Mouse (Mus musculus) heart, embryonic 14.5 days (tissue): ENCODE data around the gene Slc25a47. TPM values are rescaled to one million over a fixed set of nuclear protein-coding genes. Genes with fewer than 3 reads are reported as not detected.

Experiments used
- ATAC-seq: fragments of 200-750 bp; cut with Nextera tagmentation; 2 replicates; pipeline ENCODE4 v1.8.0; 2017; ENCODE audit warnings: low read depth, moderate TSS enrichment; ENCODE audit not compliant: insufficient number of reproducible peaks, insufficient read depth, low FRiP score
- H3K27ac ChIP-seq, 2 experiments: fragments of 200-500 bp in 1 of 2; fragments of 300-500 bp in 1 of 2; sonication (generic) in 1 of 2; replicated peaks in 1 of 2; 2 replicates each; pipeline ENCODE4 v1.5.1; 2012 to 2014; ENCODE audit warnings: low read depth in 2 of 2, low read length in 2 of 2, control low read depth in 1 of 2, mild to moderate bottlenecking in 1 of 2, mixed read lengths in 1 of 2; ENCODE audit not compliant: control insufficient read depth in 1 of 2, insufficient read depth in 1 of 2
- H3K27me3 ChIP-seq: fragments of 300-500 bp; sonication (generic); 2 replicates; pipeline ENCODE4 v1.6.1; 2014; ENCODE audit warnings: mild to moderate bottlenecking, low read length, control low read depth; ENCODE audit not compliant: control insufficient read depth, insufficient read depth
- H3K36me3 ChIP-seq: fragments of 300-500 bp; sonication (generic); 2 replicates; pipeline ENCODE4 v1.6.1; 2014; ENCODE audit warnings: mild to moderate bottlenecking, control low read depth, low read length, mixed read lengths; ENCODE audit not compliant: control insufficient read depth, insufficient read depth
- H3K4me1 ChIP-seq, 2 experiments: fragments of 200-500 bp in 1 of 2; fragments of 300-500 bp in 1 of 2; sonication (generic) in 1 of 2; 2 replicates each; pipeline ENCODE4 v1.6.1; 2012 to 2014; ENCODE audit warnings: low read length in 2 of 2, control low read depth in 1 of 2, mixed read lengths in 1 of 2; ENCODE audit not compliant: control insufficient read depth in 2 of 2, insufficient read depth in 2 of 2
- H3K4me2 ChIP-seq: fragments of 300-500 bp; sonication (generic); 2 replicates; pipeline ENCODE4 v1.6.1; 2014; ENCODE audit warnings: mild to moderate bottlenecking, low read length
- H3K4me3 ChIP-seq, 2 experiments: fragments of 200-500 bp in 1 of 2; fragments of 300-500 bp in 1 of 2; sonication (generic) in 1 of 2; 2 replicates each; pipeline ENCODE4 v1.5.1; 2012 to 2014; ENCODE audit warnings: low read length in 2 of 2, mild to moderate bottlenecking in 2 of 2, control low read depth in 1 of 2, low read depth in 1 of 2, moderate library complexity in 1 of 2; ENCODE audit not compliant: control insufficient read depth in 1 of 2, insufficient read depth in 1 of 2
- H3K9ac ChIP-seq: fragments of 300-500 bp; sonication (generic); 2 replicates; pipeline ENCODE4 v1.6.1; 2014; ENCODE audit warnings: mild to moderate bottlenecking, low read length
- H3K9me3 ChIP-seq: fragments of 300-500 bp; sonication (generic); 2 replicates; pipeline ENCODE4 v1.6.1; 2016; ENCODE audit warnings: low read length, control low read depth; ENCODE audit not compliant: control insufficient read depth
- WGBS: fragments of 180-500 bp; shearing (Covaris S2); extraction: QIAGEN DNeasy Blood & Tissue Kit; methylation state at CpG from one replicate; pipeline ENCODE4 v1.1.7; 2014; 5-methylcytosine and 5-hydroxymethylcytosine counted together
- polyA plus RNA-seq: library from polyadenylated mRNA; unstranded; fragments of >200 nt; fragmentation: Nextera tagmentation; extraction: Ambion mirVana; gene quantifications from 2 replicates; pipeline ENCODE4 v1.2.1, GENCODE M21; 2014

Gene Slc25a47
- polyA plus RNA-seq, 1 experiment from 2014 or later, result 4.6 TPM

DNA sequence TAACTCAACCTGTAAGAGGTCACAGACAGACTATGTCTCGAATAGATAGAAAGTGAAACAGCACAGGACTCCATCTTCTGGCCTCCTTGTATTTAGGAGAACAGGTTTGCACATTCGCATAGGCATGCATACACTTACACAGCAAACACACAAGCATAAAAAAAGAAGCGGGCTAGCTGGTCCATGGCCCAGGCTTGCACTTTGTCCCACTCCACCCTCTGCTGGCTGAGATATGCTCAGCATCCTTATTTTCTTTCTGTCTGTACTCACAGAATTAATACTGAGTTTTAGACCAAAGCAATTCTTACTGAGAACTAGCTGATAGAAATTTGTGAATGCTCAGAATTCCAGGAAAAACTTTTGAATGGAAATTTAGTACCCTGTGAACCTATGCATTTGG, 60.2 kb downstream of the Slc25a47 start:
- Histone ChIP-seq H3K36me3 (peaks cover 3% of the 10 kb centered on the region; the same call in 1 of the 2 replicates), H3K27me3 (no peaks in the 10 kb centered on the region), H3K9ac (no peak overlapping the region), H3K4me1 (peaks cover 7 to 14% of the 10 kb centered on the region in 2 experiments), H3K9me3 (no peaks in the 10 kb centered on the region), H3K4me2 (no peak overlapping the region), H3K27ac (no peak overlapping the region), H3K4me3 (no peak overlapping the region)
- 59% methylated on average over 3 of the region's 3 CpGs for WGBS
- no peak for ATAC-seq

DNA sequence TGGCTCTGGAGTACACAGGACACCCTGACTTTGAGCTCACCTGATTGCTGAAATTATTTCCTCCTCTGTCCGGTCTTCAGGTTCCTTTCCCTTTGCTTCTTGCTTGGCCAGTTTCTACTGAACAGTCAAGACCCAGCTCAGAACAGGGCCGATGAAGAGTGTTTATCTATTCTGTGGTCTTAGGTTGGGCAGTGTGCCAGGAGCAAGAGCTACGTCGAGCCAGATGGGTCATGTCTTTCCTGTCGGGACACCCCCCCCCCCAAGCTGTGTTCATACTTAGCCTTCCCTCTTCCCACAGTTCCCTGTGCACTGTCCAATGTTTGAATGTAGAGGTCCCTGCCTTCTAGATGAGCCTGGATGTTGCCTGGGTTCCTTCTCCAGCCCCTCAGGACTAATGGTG, 65.5 kb downstream of the Slc25a47 start:
- H3K4me3 ChIP-seq, result no peak overlapping the region
- no peaks in the 10 kb centered on the region for H3K9me3 ChIP-seq
- H3K4me1 ChIP-seq, result no peaks in the 10 kb centered on the region
- H3K27me3 ChIP-seq, result no peaks in the 10 kb centered on the region
- 20% methylated on average over 5 of the region's 5 CpGs for WGBS
- ATAC-seq, result no peak
- H3K4me2 ChIP-seq, result no peak overlapping the region
- no peak overlapping the region for H3K27ac ChIP-seq
- H3K36me3 ChIP-seq, result peaks cover 3% of the 10 kb centered on the region; the same call in 1 of the 2 replicates
- no peak overlapping the region for H3K9ac ChIP-seq

DNA sequence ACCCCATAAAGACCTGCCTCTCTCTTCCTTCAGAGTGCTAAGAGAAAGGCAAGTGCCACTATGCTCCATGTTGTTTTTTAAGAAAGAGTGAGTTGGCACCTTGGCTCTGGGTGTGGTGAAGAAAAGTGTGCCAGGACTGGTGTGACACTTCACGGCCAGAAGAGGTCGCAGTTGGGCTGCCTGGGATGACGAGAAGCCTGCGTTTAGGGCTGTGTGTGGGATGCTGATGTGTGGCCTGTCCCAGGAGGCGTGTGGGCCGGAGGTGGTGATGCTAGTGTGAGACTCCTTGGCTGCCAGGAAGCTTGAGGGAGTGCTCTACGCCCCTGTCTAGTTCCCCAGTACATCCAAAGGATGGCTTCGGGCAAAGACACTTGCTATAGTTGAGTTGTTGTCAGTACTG, 67.1 kb downstream of the Slc25a47 start:
- Histone ChIP-seq H3K36me3 (peaks cover 3% of the 10 kb centered on the region; the same call in 1 of the 2 replicates), H3K27me3 (no peaks in the 10 kb centered on the region), H3K27ac (no peak overlapping the region), H3K4me2 (no peak overlapping the region), H3K9me3 (no peaks in the 10 kb centered on the region), H3K9ac (no peak overlapping the region), H3K4me3 (no peak overlapping the region), H3K4me1 (no peaks in the 10 kb centered on the region)
- WGBS, result 16% methylated on average over 8 of the region's 8 CpGs
- ATAC-seq, result 0 out of 2 replicates have a peak, but pooled peaks have one; percentile 49

DNA sequence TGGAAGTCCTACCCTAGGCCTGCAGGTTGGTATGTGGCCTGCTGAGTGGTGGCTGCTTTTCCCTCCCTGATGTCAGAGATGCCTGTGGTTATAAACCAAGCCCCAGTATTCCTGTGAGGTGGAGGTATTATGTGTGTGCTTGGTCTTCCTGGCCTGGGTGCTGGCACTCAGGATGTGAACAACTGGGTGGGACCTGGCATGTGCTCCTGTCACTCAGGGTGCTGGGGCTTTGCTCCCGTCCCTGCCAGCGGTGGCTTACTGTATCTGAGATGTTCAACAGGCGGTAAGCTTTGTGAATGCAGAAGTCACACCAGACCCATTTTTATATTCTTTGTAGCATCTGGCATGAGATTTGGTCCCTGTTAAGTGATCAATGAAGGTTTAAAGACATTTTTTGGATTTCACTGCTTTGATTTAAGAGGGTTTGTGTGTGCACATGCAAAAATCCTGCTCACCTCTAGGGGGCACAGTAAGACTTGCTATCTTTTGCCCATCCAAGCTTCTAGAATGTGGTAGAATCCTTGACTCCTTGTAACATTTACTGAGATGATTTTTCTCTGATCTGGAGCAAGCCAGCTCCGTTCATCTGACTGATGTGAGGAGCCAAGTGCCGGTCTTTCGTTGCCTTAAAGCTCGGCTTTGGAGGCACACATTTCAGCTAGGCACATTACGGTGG, 67.9 kb downstream of the Slc25a47 start:
- H3K9me3 ChIP-seq, result no peaks in the 10 kb centered on the region
- H3K36me3 ChIP-seq, result no peaks in the 10 kb centered on the region; the same call in 1 of the 2 replicates
- ATAC-seq, result no peak
- WGBS, result 88% methylated on average over 8 of the region's 8 CpGs
- no peaks in the 10 kb centered on the region for H3K4me1 ChIP-seq
- H3K9ac ChIP-seq, result no peak overlapping the region
- H3K27me3 ChIP-seq, result no peaks in the 10 kb centered on the region
- no peak overlapping the region for H3K4me2 ChIP-seq
- no peak overlapping the region for H3K4me3 ChIP-seq
- H3K27ac ChIP-seq, result no peak overlapping the region

DNA sequence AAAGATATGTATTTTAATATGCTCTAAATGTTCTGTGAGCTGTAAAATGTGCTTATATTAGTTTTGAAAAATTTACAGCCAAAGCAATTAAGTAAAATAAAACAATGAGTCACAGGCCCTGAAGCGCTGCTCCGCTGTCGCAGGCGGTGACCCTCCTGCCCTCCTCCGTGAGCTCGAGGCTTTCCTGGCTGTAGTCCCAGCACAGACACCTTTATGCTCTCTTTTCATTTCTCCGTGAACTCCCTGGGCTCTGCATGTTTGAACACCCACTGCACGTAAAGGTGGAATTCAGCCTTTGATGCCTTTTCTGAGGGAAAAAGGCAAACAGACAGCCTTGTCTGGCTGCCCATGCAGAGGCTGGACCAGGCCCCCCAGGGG, 68.4 kb downstream of the Slc25a47 start:
- H3K36me3 ChIP-seq, result no peaks in the 10 kb centered on the region
- H3K9ac ChIP-seq, result no peak overlapping the region
- H3K4me3 ChIP-seq, result no peak overlapping the region
- H3K9me3 ChIP-seq, result no peaks in the 10 kb centered on the region
- 76% methylated on average over 8 of the region's 8 CpGs for WGBS
- no peaks in the 10 kb centered on the region for H3K4me1 ChIP-seq
- no peak for ATAC-seq
- H3K4me2 ChIP-seq, result no peak overlapping the region
- no peaks in the 10 kb centered on the region for H3K27me3 ChIP-seq
- H3K27ac ChIP-seq, result no peak overlapping the region

DNA sequence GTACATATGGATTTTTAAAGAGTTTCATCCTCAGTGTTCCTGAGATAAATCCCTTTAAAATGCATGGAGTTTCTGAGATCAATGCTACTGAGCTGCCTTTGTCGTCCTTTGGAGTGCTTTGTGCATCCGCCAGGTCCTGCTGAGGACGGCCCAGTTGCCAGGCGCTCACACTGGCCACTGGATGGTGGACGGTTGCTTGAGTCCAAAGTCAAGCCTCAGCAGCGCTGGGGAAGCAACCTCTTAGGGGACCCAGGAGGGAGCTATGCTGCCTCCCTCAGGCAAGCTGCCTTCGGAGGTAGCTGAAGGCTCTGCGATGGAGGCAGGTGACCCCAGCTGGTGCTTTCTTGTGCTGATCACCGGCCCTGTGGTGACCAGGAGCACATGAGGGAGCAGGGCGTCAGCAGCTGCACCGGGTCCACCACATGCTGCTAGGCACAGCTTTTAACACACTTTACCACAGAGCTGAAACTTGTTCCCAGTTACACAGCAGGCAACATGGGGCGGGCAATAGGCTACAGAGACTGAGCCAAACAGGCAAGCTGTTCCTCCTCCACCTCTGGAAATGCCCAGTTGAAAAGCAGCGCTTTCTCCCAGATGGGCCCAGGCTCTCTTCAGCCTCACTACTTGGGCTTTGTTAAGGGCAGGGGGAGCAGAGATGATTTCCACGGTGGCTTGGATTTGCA, 69.9 kb downstream of the Slc25a47 start:
- H3K9ac ChIP-seq, result no peak overlapping the region
- 57% methylated on average over 14 of the region's 14 CpGs for WGBS

DNA sequence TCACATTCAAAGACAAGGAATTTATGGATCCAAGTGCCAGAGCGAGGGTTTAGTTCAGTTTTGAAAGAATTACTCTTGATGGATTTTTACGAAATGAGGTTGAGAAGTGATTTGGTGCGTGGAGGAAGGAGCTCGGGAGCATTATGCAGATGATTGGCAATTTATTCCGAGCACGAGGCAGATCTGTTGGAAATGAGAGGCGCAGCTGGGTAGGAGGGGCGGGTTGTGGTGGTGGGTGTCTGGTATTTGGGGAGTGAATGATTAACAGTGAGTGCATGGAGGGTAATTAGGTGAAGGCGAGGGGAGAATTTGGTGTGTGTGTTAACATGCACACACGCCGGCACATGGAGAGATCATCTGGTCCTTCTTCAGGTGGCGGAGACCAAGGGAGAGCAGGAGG, 70.6 kb downstream of the Slc25a47 start:
- Histone ChIP-seq H3K4me3 (no peak overlapping the region), H3K9ac (no peak overlapping the region), H3K27ac (no peak overlapping the region), H3K27me3 (no peaks in the 10 kb centered on the region), H3K4me2 (no peak overlapping the region), H3K4me1 (no peaks in the 10 kb centered on the region), H3K9me3 (no peaks in the 10 kb centered on the region), H3K36me3 (no peaks in the 10 kb centered on the region)
- no peak for ATAC-seq
- WGBS, result 81% methylated on average over 12 of the region's 12 CpGs

More for the DNA sequence above, 69.9 kb downstream of the Slc25a47 start:
- H3K4me2 ChIP-seq, result no peak overlapping the region
- H3K27me3 ChIP-seq, result no peaks in the 10 kb centered on the region
- no peak overlapping the region for H3K4me3 ChIP-seq
- no peak for ATAC-seq
- no peaks in the 10 kb centered on the region for H3K36me3 ChIP-seq
- no peaks in the 10 kb centered on the region for H3K4me1 ChIP-seq
- no peaks in the 10 kb centered on the region for H3K9me3 ChIP-seq
- no peak overlapping the region for H3K27ac ChIP-seq
